Mouse (Mus musculus): ENCODE data around the gene Tnni2. TPM values are rescaled to one million over a fixed set of nuclear protein-coding genes. Genes with fewer than 3 reads are reported as not detected.

Tnni2 gene
- polyA plus RNA-seq (2017; shearing (Covaris generic)) = not detected

GRCm38 (mm10) chr7:142441585-142441984 is at the start of gene Tnni2:
Tnni2 (plus strand) TSS chr7:142441808.

GRCm38 (mm10) chr7:142434137-142434865 is 7.3 kb upstream of the Tnni2 start, which contains the start of gene Syt8:
Syt8 (plus strand) TSS chr7:142434850.

GRCm38 (mm10) chr7:142460636-142461077 is 19.0 kb downstream of the Tnni2 start, which contains the start of gene Lsp1:
Lsp1 (plus strand) TSS chr7:142460809.

Other genes with a start within 250 kb of the Tnni2 start
- not detected for gene Krtap5-3, start 240.4 kb upstream of the Tnni2 start, polyA plus RNA-seq (2017; shearing (Covaris generic))
- not detected for gene Gm7579, start 229.9 kb upstream of the Tnni2 start, polyA plus RNA-seq (2017; shearing (Covaris generic))
- gene Krtap5-5, start 211.8 kb upstream of the Tnni2 start, polyA plus RNA-seq (2017; shearing (Covaris generic)) = not detected
- gene Gm40460, start 200.7 kb upstream of the Tnni2 start, polyA plus RNA-seq (2017; shearing (Covaris generic)) = not detected
- gene Gm2431, start 183.5 kb upstream of the Tnni2 start, polyA plus RNA-seq (2017; shearing (Covaris generic)) = not detected
- not detected for gene Gm4559, start 167.4 kb upstream of the Tnni2 start, polyA plus RNA-seq (2017; shearing (Covaris generic))
- not detected for gene Krtap5-1, start 144.7 kb upstream of the Tnni2 start, polyA plus RNA-seq (2017; shearing (Covaris generic))
- gene Krtap5-4, start 138.3 kb upstream of the Tnni2 start, polyA plus RNA-seq (2017; shearing (Covaris generic)) = not detected
- gene Ifitm10, start 68.1 kb upstream of the Tnni2 start, polyA plus RNA-seq (2017; shearing (Covaris generic)) = 24.4 TPM
- gene Gm49369, start 59.1 kb upstream of the Tnni2 start, polyA plus RNA-seq (2017; shearing (Covaris generic)) = 12.8 TPM
- gene Ctsd, start 53.8 kb upstream of the Tnni2 start, polyA plus RNA-seq (2017; shearing (Covaris generic)) = 304 TPM
- not detected for gene Syt8, start 7.0 kb upstream of the Tnni2 start, polyA plus RNA-seq (2017; shearing (Covaris generic))
- 942 TPM for gene Lsp1, start 19.0 kb downstream of the Tnni2 start, polyA plus RNA-seq (2017; shearing (Covaris generic))
- 1.2 TPM for gene Tnnt3, start 57.0 kb downstream of the Tnni2 start, polyA plus RNA-seq (2017; shearing (Covaris generic))
- gene Mrpl23, start 90.9 kb downstream of the Tnni2 start, polyA plus RNA-seq (2017; shearing (Covaris generic)) = 9.9 TPM
- not detected for gene Igf2, start 225.0 kb downstream of the Tnni2 start, polyA plus RNA-seq (2017; shearing (Covaris generic))
- not detected for gene Gm49394, start 228.1 kb downstream of the Tnni2 start, polyA plus RNA-seq (2017; shearing (Covaris generic))

Measured in effector memory CD4-positive, alpha-beta T cell, adult 5 months (primary cell).